Mouse (Mus musculus): ENCODE measurements around the gene Gm1604a. TPM values are rescaled to one million over a fixed set of nuclear protein-coding genes. Genes with fewer than 3 reads are reported as not detected.
A peak's percentile ranks its signal among the peaks of the same experiment; 100 is the strongest.
"Not testable (repeated sequence)": the region's sequence is repeated elsewhere in the genome, so short reads cannot be mapped to it uniquely, and the experiment has no call there.

Gm1604a gene
- not detected in 2 replicates for polyA plus RNA-seq (2015; fragmentation: Nextera tagmentation; extraction: Ambion mirVana)

- not testable (repeated sequence) for H3K27me3 ChIP-seq (replicated peaks); H3K9ac ChIP-seq; ATAC-seq (ENCODE audit: extremely low read depth, insufficient number of reproducible peaks, low FRiP score, low TSS enrichment); H3K4me1 ChIP-seq; H3K4me2 ChIP-seq; H3K27ac ChIP-seq (replicated peaks); H3K4me3 ChIP-seq; H3K36me3 ChIP-seq; H3K9me3 ChIP-seq
- WGBS: 12% methylated on average over 9 of the region's 14 CpGs
These were observed at the start of gene Gm1604a for GRCm38 (mm10) chr17:7025257-7025656. TSS of gene Gm1604a (plus strand) at chr17:7025568.

- not testable (repeated sequence) for H3K27me3 ChIP-seq (replicated peaks); H3K9me3 ChIP-seq; H3K36me3 ChIP-seq; H3K4me1 ChIP-seq
- peak within 1 kb of the TSS; percentile 70 for H3K27ac ChIP-seq (replicated peaks)
- ATAC-seq (ENCODE audit: extremely low read depth, insufficient number of reproducible peaks, low FRiP score, low TSS enrichment): peak; percentile 97
- WGBS: 2% methylated on average over 32 of the region's 68 CpGs
- peak within 1 kb of the TSS; percentile 86 for H3K9ac ChIP-seq
- H3K4me2 ChIP-seq: peak within 1 kb of the TSS; percentile 68
- peak within 1 kb of the TSS; percentile 65 for H3K4me3 ChIP-seq
These were observed 46.8 kb upstream of the Gm1604a start, which contains the start of gene Gm49721 for GRCm38 (mm10) chr17:6978287-6979248. TSS of gene Gm49721 (plus strand) at chr17:6978904.

GRCm38 (mm10) chr17:6979380-6979779 is 46.0 kb upstream of the Gm1604a start:
- peak overlapping the region; percentile 86 for H3K9ac ChIP-seq
- H3K4me3 ChIP-seq: peak overlapping the region; percentile 65
- 28% methylated on average over 5 of the region's 5 CpGs for WGBS
- not testable (repeated sequence) for H3K27ac ChIP-seq (replicated peaks); H3K4me1 ChIP-seq; H3K36me3 ChIP-seq; ATAC-seq (ENCODE audit: extremely low read depth, insufficient number of reproducible peaks, low FRiP score, low TSS enrichment); H3K9me3 ChIP-seq; H3K27me3 ChIP-seq (replicated peaks)
- H3K4me2 ChIP-seq: peak overlapping the region; percentile 68

GRCm38 (mm10) chr17:6980144-6980543 is 45.2 kb upstream of the Gm1604a start:
- H3K4me1 ChIP-seq; ATAC-seq (ENCODE audit: extremely low read depth, insufficient number of reproducible peaks, low FRiP score, low TSS enrichment); H3K4me3 ChIP-seq; H3K27me3 ChIP-seq (replicated peaks); H3K9me3 ChIP-seq; H3K9ac ChIP-seq; H3K36me3 ChIP-seq; H3K4me2 ChIP-seq; H3K27ac ChIP-seq (replicated peaks): not testable (repeated sequence)
- 93% methylated on average over 5 of the region's 8 CpGs for WGBS

- not testable (repeated sequence) for H3K27me3 ChIP-seq (replicated peaks); H3K4me1 ChIP-seq; H3K4me2 ChIP-seq; H3K9ac ChIP-seq; H3K4me3 ChIP-seq; H3K9me3 ChIP-seq; H3K27ac ChIP-seq (replicated peaks); ATAC-seq (ENCODE audit: extremely low read depth, insufficient number of reproducible peaks, low FRiP score, low TSS enrichment)
- 89% methylated on average over 1 of the region's 1 CpGs for WGBS
- peaks cover 10% of the 10 kb centered on the region for H3K36me3 ChIP-seq
These were observed 39.2 kb upstream of the Gm1604a start for GRCm38 (mm10) chr17:6986118-6986517.

GRCm38 (mm10) chr17:6995504-6995903 is 29.9 kb upstream of the Gm1604a start:
- H3K9me3 ChIP-seq; H3K27me3 ChIP-seq (replicated peaks); H3K27ac ChIP-seq (replicated peaks); H3K9ac ChIP-seq; ATAC-seq (ENCODE audit: extremely low read depth, insufficient number of reproducible peaks, low FRiP score, low TSS enrichment); H3K36me3 ChIP-seq; H3K4me2 ChIP-seq; H3K4me3 ChIP-seq; H3K4me1 ChIP-seq: not testable (repeated sequence)
- WGBS: no CpG with 5 or more reads among the region's 6 CpGs

- not testable (repeated sequence) for H3K4me1 ChIP-seq; H3K27me3 ChIP-seq (replicated peaks); H3K4me2 ChIP-seq; H3K4me3 ChIP-seq; ATAC-seq (ENCODE audit: extremely low read depth, insufficient number of reproducible peaks, low FRiP score, low TSS enrichment); H3K27ac ChIP-seq (replicated peaks); H3K36me3 ChIP-seq; H3K9me3 ChIP-seq; H3K9ac ChIP-seq
- 77% methylated on average over 8 of the region's 8 CpGs for WGBS
These were observed 28.5 kb upstream of the Gm1604a start for GRCm38 (mm10) chr17:6996826-6997225.

GRCm38 (mm10) chr17:6997778-6998490 is 27.4 kb upstream of the Gm1604a start:
- H3K4me1 ChIP-seq; H3K4me2 ChIP-seq; H3K9me3 ChIP-seq; H3K27me3 ChIP-seq (replicated peaks); H3K27ac ChIP-seq (replicated peaks); H3K9ac ChIP-seq; H3K36me3 ChIP-seq; ATAC-seq (ENCODE audit: extremely low read depth, insufficient number of reproducible peaks, low FRiP score, low TSS enrichment); H3K4me3 ChIP-seq: not testable (repeated sequence)
- 40% methylated on average over 1 of the region's 7 CpGs for WGBS

GRCm38 (mm10) chr17:7001790-7002585 is 23.4 kb upstream of the Gm1604a start:
- not testable (repeated sequence) for H3K27ac ChIP-seq (replicated peaks); H3K4me2 ChIP-seq; H3K9me3 ChIP-seq; H3K27me3 ChIP-seq (replicated peaks); H3K36me3 ChIP-seq; ATAC-seq (ENCODE audit: extremely low read depth, insufficient number of reproducible peaks, low FRiP score, low TSS enrichment); H3K4me1 ChIP-seq; H3K9ac ChIP-seq; H3K4me3 ChIP-seq
- 71% methylated on average over 8 of the region's 12 CpGs for WGBS

- not testable (repeated sequence) for H3K4me1 ChIP-seq; H3K36me3 ChIP-seq; H3K9me3 ChIP-seq; H3K27me3 ChIP-seq (replicated peaks); H3K4me3 ChIP-seq; H3K27ac ChIP-seq (replicated peaks); H3K9ac ChIP-seq; H3K4me2 ChIP-seq
- ATAC-seq (ENCODE audit: extremely low read depth, insufficient number of reproducible peaks, low FRiP score, low TSS enrichment): peak; percentile 45; the same call in 1 of the 2 replicates
- no CpG with 5 or more reads among the region's 3 CpGs for WGBS
These were observed 22.0 kb upstream of the Gm1604a start for GRCm38 (mm10) chr17:7003392-7003791.

GRCm38 (mm10) chr17:7005646-7006045 is 19.7 kb upstream of the Gm1604a start:
- H3K36me3 ChIP-seq; H3K4me1 ChIP-seq; H3K27me3 ChIP-seq (replicated peaks); H3K9ac ChIP-seq; H3K27ac ChIP-seq (replicated peaks); H3K4me2 ChIP-seq; ATAC-seq (ENCODE audit: extremely low read depth, insufficient number of reproducible peaks, low FRiP score, low TSS enrichment); H3K4me3 ChIP-seq; H3K9me3 ChIP-seq: not testable (repeated sequence)
- 40% methylated on average over 4 of the region's 4 CpGs for whole genome bisulfite sequencing

All from heart, embryonic 13.5 days (tissue).